ENCODE assay signal across 7 mouse cellular contexts in genomic region chr2:83771155-83771812, GRCm38 (mm10). TPM values are rescaled to one million over a fixed set of nuclear protein-coding genes. Genes with fewer than 3 reads are reported as not detected.
DNase-seq lines count a peak whose midpoint lies in the region; ATAC-seq and TF ChIP-seq lines count a peak whose summit lies in the region.

No protein-coding gene starts in this region.

- H3K36me3 ChIP-seq in forebrain, postnatal 0 days (ENCODE audit: insufficient read depth): no peaks in the 10 kb centered on the region

- H3K9me3 ChIP-seq in forebrain, postnatal 0 days (ENCODE audit: low read length): no peaks in the 10 kb centered on the region

- H3K4me2 ChIP-seq in forebrain, postnatal 0 days (ENCODE audit: low read depth): no peak overlapping the region

- peak; percentile 68 for DNase-seq in CD4-positive helper T cell, adult 2 months (ENCODE audit: low read depth, low spot score)
- DNase-seq in ES-CJ7 (ENCODE audit: low read depth, low spot score): peak; percentile 62
- peak; percentile 74 for DNase-seq in forebrain, postnatal 0 days
- peak; percentile 58 to 73 for DNase-seq in left cerebral cortex, postnatal 10 days (ENCODE audit: extremely low spot score in 1 of 2, low spot score in 2 of 2)
- DNase-seq in right cerebral cortex, adult 18-20 months: peak; percentile 72

- peak; percentile 78 for TF ChIP-seq CTCF in forebrain, postnatal 0 days (IDR thresholded peaks at IDR 0.05; ENCODE audit: low read depth)

- intact Hi-C loops in left cerebral cortex, postnatal 10 days (cut with DNase I): loop anchor here (5.0 kb wide), 1 partner anchor 114 kb away; no protein-coding TSS in a partner anchor

- H3K9ac ChIP-seq in forebrain, postnatal 0 days: no peak overlapping the region

- H3K27me3 ChIP-seq in forebrain, postnatal 0 days (ENCODE audit: insufficient read depth, low read length): no peaks in the 10 kb centered on the region

- no peak overlapping the region for H3K4me3 ChIP-seq in forebrain, postnatal 0 days (ENCODE audit: low read depth, low read length)

- no peaks in the 10 kb centered on the region for H3K4me1 ChIP-seq in forebrain, postnatal 0 days (ENCODE audit: insufficient read depth)

- WGBS in forebrain, postnatal 0 days: 58% methylated on average over 7 of the region's 7 CpGs

- no peak overlapping the region for H3K27ac ChIP-seq in forebrain, postnatal 0 days (ENCODE audit: low read depth, low read length)

- peak; percentile 89 for ATAC-seq in cerebellum, adult (ENCODE audit: insufficient number of reproducible peaks, low FRiP score, low TSS enrichment)
- peak; percentile 78 for ATAC-seq in forebrain, postnatal 0 days
- peak; percentile 95 for ATAC-seq in inflammation-experienced regulatory T-cells, adult 6 months

RNA-seq across cellular contexts. Expression of gene Fam171b, which starts 41.2 kb away (rescaled TPM):
- 116 and 118 TPM in 2 replicates for total RNA-seq in forebrain, postnatal 0 days (2014; rRNA removed)
- 82.7 and 98.9 TPM in 2 replicates for polyA plus RNA-seq in forebrain, postnatal 0 days (2015; fragmentation: Nextera tagmentation; extraction: Ambion mirVana)
- polyA plus RNA-seq in inflammation-experienced regulatory T-cells, adult 6 months (2017; shearing (Covaris generic)): 1 to 10 TPM in 1 of 3 experiments, under 1 TPM in 2; 0.25 to 1.0 (median 0.52) TPM
- total RNA-seq in left cerebral cortex, postnatal 10 days (2021): 100 to 1,000 TPM; 221 to 223 TPM

RNA-seq across cellular contexts. Expression of gene Itgav, which starts 47.1 kb away (rescaled TPM):
- 17.2 and 27.7 TPM in 2 replicates for total RNA-seq in forebrain, postnatal 0 days (2014; rRNA removed)
- 17.6 and 22.6 TPM in 2 replicates for polyA plus RNA-seq in forebrain, postnatal 0 days (2015; fragmentation: Nextera tagmentation; extraction: Ambion mirVana)
- 10 to 100 TPM; 63.4 to 80.2 (median 77.9) TPM for polyA plus RNA-seq in inflammation-experienced regulatory T-cells, adult 6 months (2017; shearing (Covaris generic))
- total RNA-seq in left cerebral cortex, postnatal 10 days (2021): 10 to 100 TPM; 55.3 to 69.3 TPM
